Mouse (Mus musculus): ENCODE data around the gene Zeb2. TPM values are rescaled to one million over a fixed set of nuclear protein-coding genes. Genes with fewer than 3 reads are reported as not detected.
A peak's percentile ranks its signal among the peaks of the same experiment; 100 is the strongest.

Gene Zeb2
- polyA plus RNA-seq, 1 experiment = 1,127 TPM

DNA sequence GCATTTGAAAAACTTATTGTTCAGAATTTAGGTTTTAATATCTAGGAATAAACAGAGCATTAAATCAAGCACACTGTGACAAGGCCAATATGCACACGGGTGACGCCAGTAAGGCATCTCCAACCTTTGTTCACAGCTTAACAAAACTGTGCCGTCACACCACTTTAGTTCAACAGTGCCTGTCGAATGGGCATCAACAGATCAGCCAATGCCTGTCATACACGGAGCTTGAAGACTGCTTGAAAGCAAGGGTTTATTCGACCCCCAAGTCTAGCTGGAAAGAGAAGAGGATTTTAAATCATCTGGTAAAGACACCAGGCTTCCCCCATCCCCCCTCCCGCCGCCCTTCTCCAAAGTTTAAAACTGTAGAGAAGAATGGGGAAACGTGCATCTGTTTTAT lies 21.4 kb downstream of the Zeb2 start:
- H3K4me1 ChIP-seq (ENCODE audit: control insufficient read depth, insufficient read depth, low read length) = peaks cover 12% of the 10 kb centered on the region
- TF ChIP-seq POLR2A (IDR thresholded peaks at IDR 0.05; ENCODE audit: insufficient read depth, low read depth, low read length) (no peak), CTCF (IDR thresholded peaks at IDR 0.05; ENCODE audit: insufficient read depth, low read depth, low read length) (no peak)
- no peak overlapping the region for H3K4me3 ChIP-seq (ENCODE audit: insufficient read depth, low read depth, low read length)
- H3K27ac ChIP-seq (ENCODE audit: insufficient read depth, low read depth, low read length) = peak overlapping the region; percentile 79
- WGBS = 31% methylated on average over 9 of the region's 9 CpGs

DNA sequence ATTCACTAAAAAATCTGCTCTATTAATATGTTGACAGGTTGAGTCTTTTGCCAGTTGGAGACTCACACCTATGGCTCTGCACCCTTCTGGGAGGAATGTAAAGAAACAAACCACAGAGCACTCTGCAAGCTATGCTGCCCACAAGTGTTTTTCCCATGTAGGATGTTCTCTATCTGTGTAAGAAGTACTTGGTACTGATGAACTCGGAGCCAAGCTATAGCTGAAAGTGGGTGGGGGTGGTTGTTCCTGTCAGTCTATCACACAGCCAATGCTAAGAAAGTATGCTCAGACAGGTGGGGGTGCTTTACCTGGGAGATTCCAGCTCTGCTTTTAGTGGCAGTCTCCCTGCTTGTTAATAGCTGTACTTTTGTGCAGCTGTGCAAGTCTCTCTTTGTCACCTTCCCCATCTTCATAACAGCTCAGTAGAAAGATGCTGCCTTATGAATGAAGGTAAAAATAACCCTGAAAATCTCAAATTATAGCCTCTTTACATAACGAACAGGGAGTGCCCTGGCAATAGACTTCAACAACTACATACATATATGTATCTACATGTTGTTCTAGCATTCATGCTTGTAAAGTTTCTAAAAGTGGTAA lies 22.7 kb downstream of the Zeb2 start:
- TF ChIP-seq CTCF (IDR thresholded peaks at IDR 0.05; ENCODE audit: insufficient read depth, low read depth, low read length) (no peak), POLR2A (IDR thresholded peaks at IDR 0.05; ENCODE audit: insufficient read depth, low read depth, low read length) (no peak)
- H3K27ac ChIP-seq (ENCODE audit: insufficient read depth, low read depth, low read length) = peak overlapping the region; percentile 81; the same call in 1 of the 2 replicates
- peaks cover 11% of the 10 kb centered on the region for H3K4me1 ChIP-seq (ENCODE audit: control insufficient read depth, insufficient read depth, low read length)
- H3K4me3 ChIP-seq (ENCODE audit: insufficient read depth, low read depth, low read length) = no peak overlapping the region
- WGBS = 23% methylated on average over 2 of the region's 2 CpGs

GRCm38 (mm10) chr2:45093479-45093878 lies 23.7 kb downstream of the Zeb2 start:
- H3K4me1 ChIP-seq (ENCODE audit: control insufficient read depth, insufficient read depth, low read length) = peaks cover 16% of the 10 kb centered on the region
- peak overlapping the region; percentile 91 for H3K27ac ChIP-seq (ENCODE audit: insufficient read depth, low read depth, low read length)
- 48% methylated on average over 7 of the region's 7 CpGs for WGBS
- TF ChIP-seq CTCF (IDR thresholded peaks at IDR 0.05; ENCODE audit: insufficient read depth, low read depth, low read length) = no peak
- no peak for TF ChIP-seq POLR2A (IDR thresholded peaks at IDR 0.05; ENCODE audit: insufficient read depth, low read depth, low read length)
- no peak overlapping the region for H3K4me3 ChIP-seq (ENCODE audit: insufficient read depth, low read depth, low read length)

- Histone ChIP-seq H3K4me3 (ENCODE audit: insufficient read depth, low read depth, low read length) (no peak overlapping the region), H3K4me1 (ENCODE audit: control insufficient read depth, insufficient read depth, low read length) (peaks cover 13% of the 10 kb centered on the region), H3K27ac (ENCODE audit: insufficient read depth, low read depth, low read length) (no peak overlapping the region)
- TF ChIP-seq POLR2A (IDR thresholded peaks at IDR 0.05; ENCODE audit: insufficient read depth, low read depth, low read length) (no peak), CTCF (IDR thresholded peaks at IDR 0.05; ENCODE audit: insufficient read depth, low read depth, low read length) (no peak)
- 41% methylated on average over 5 of the region's 5 CpGs for WGBS
Observed at GRCm38 (mm10) chr2:45092654-45093053, 24.5 kb downstream of the Zeb2 start.

DNA sequence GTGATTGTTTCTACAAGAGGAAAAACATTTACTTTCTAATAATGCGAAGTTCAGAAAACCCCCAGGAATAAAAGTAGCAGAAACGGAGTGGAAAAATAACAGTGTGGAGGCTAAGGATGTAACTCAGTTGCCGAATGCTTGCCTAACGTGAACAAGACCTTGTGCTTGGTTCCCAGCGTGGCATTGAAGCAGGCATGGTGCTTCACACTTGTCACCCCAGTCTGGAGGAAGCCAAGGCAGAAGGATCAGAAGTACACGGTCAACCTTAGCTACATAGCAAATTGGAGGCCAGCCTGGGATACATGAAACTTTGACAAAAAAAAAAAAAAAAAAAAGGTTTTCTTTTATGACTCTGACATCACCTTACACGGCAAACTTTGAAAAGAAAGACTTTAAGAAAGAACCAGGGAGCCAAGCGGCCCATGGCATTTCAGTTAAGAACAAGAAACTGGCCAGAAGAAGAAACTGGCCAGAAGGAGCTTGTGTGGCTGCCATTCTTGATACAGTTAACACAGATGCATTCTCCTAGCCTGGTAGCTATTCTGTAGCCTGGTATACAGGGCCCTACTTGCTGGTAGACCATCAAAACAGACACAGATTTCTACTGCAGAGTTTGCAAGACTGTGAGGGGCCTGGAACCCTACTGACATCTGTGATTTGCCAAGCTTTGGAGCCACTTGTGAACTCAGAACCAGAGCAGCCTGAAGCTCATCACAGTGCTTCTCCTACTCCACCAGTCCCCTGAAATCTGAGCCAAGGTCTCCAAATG lies 26.5 kb downstream of the Zeb2 start:
- H3K27ac ChIP-seq (ENCODE audit: insufficient read depth, low read depth, low read length) = peak overlapping the region; percentile 8; the same call in 1 of the 2 replicates

GRCm38 (mm10) chr2:45089251-45089530 lies 28.0 kb downstream of the Zeb2 start:
- no peak for TF ChIP-seq CTCF (IDR thresholded peaks at IDR 0.05; ENCODE audit: insufficient read depth, low read depth, low read length)
- Histone ChIP-seq H3K27ac (ENCODE audit: insufficient read depth, low read depth, low read length) (peak overlapping the region; percentile 58), H3K4me3 (ENCODE audit: insufficient read depth, low read depth, low read length) (no peak overlapping the region), H3K4me1 (ENCODE audit: control insufficient read depth, insufficient read depth, low read length) (peaks cover 9% of the 10 kb centered on the region)
- 19% methylated on average over 3 of the region's 3 CpGs for WGBS

More for the DNA sequence above, 26.5 kb downstream of the Zeb2 start:
- H3K4me1 ChIP-seq (ENCODE audit: control insufficient read depth, insufficient read depth, low read length) = peaks cover 10% of the 10 kb centered on the region
- 53% methylated on average over 8 of the region's 8 CpGs for whole genome bisulfite sequencing
- no peak overlapping the region for H3K4me3 ChIP-seq (ENCODE audit: insufficient read depth, low read depth, low read length)
- no peak for TF ChIP-seq POLR2A (IDR thresholded peaks at IDR 0.05; ENCODE audit: insufficient read depth, low read depth, low read length)

DNA sequence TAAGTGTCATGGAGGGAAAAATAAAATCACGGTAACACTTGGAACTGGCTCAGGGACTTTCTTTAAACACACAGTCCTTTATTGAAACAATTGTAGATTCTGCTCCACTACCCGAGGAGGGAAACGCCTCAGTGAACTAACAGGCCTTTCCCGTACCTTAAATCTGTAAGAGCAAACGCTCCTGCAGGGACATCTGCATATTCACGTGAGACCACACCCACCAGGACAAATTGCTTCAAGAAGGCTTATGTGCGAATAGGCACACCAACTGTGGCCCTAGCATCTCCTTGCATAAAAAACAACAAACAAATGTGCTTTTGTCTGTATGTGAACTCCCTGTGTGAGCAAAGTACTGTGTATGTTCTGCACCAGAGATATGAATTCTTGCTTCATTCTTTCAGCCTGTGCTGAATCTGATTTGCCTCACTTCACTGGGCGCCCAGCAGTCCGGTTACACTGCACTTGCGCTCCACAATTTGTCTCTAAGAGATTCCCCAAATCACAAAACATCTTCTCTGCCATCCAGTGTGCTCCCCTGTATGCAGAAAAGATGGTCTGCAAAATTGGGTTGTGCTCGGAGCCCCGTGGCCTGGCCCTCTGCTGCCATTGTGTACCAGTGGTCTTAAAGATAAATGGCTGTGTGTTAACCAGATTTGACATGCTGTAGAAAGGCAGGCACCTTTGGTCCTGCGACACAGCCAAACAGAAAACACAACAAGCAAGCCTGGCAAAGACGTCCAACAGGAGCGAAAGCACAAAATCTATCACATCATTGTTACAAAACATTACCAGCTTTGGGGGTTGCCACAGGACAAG lies 28.6 kb downstream of the Zeb2 start:
- Histone ChIP-seq H3K27ac (ENCODE audit: insufficient read depth, low read depth, low read length) (peak overlapping the region; percentile 58), H3K4me1 (ENCODE audit: control insufficient read depth, insufficient read depth, low read length) (peaks cover 9% of the 10 kb centered on the region), H3K4me3 (ENCODE audit: insufficient read depth, low read depth, low read length) (no peak overlapping the region)
- no peak for TF ChIP-seq CTCF (IDR thresholded peaks at IDR 0.05; ENCODE audit: insufficient read depth, low read depth, low read length)
- TF ChIP-seq POLR2A (IDR thresholded peaks at IDR 0.05; ENCODE audit: insufficient read depth, low read depth, low read length) = no peak
- 18% methylated on average over 15 of the region's 15 CpGs for WGBS

DNA sequence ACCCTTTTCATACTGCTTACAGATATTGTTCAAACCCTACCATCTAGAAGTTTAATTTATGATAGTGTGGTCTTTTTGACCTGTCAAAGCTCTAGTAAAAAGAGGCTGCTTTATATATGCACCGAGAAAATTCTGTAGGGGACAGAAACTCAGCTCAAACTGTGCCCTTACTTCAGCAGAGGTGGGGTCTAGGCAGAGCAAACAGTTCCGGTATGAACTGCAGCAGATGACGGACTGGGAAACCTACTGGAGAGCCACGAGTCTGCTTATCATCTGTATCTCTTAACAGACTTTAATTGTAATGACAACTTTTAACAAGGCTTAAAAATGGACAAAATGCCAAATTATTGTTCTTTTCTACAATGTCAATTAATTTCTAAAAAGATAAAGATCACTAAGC lies 30.0 kb downstream of the Zeb2 start:
- H3K27ac ChIP-seq (ENCODE audit: insufficient read depth, low read depth, low read length) = peak overlapping the region; percentile 80
- TF ChIP-seq POLR2A (IDR thresholded peaks at IDR 0.05; ENCODE audit: insufficient read depth, low read depth, low read length) (no peak), CTCF (IDR thresholded peaks at IDR 0.05; ENCODE audit: insufficient read depth, low read depth, low read length) (no peak)
- no peak overlapping the region for H3K4me3 ChIP-seq (ENCODE audit: insufficient read depth, low read depth, low read length)
- H3K4me1 ChIP-seq (ENCODE audit: control insufficient read depth, insufficient read depth, low read length) = peaks cover 9% of the 10 kb centered on the region
- 21% methylated on average over 4 of the region's 4 CpGs for WGBS

DNA sequence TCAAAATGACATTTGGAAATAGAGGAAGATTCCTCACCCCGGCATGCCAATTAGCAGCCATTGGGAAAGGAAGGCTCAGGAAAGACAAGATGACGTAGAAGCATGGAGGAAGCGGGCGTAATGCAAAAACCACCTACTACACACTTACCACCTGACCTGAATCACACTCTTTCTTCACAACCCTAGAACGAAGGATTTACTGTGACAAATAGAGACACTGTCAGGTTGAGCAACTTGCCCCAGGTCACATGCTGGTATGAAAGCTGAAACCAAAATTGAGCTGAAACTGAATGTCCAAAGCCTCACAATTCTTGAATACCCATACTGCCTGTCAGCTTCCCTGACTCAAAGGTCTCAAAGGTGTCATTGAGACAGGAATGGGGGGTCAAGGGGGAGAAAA lies 31.5 kb downstream of the Zeb2 start:
- peaks cover 11% of the 10 kb centered on the region for H3K4me1 ChIP-seq (ENCODE audit: control insufficient read depth, insufficient read depth, low read length)
- no peak overlapping the region for H3K4me3 ChIP-seq (ENCODE audit: insufficient read depth, low read depth, low read length)
- TF ChIP-seq CTCF (IDR thresholded peaks at IDR 0.05; ENCODE audit: insufficient read depth, low read depth, low read length) (no peak), POLR2A (IDR thresholded peaks at IDR 0.05; ENCODE audit: insufficient read depth, low read depth, low read length) (no peak)
- 42% methylated on average over 5 of the region's 5 CpGs for WGBS
- peak overlapping the region; percentile 47 for H3K27ac ChIP-seq (ENCODE audit: insufficient read depth, low read depth, low read length)

Data from olfactory bulb, adult 2 months (tissue).